Mouse (Mus musculus) right cerebral cortex, postnatal 25 days (tissue): ENCODE results near the gene Nipal4.
A peak's percentile ranks its signal among the peaks of the same experiment; 100 is the strongest.

ENCODE experiments used
- DNase-seq: peaks from one replicate; pipeline ENCODE4 v3.0.0; 2022

Gene Nipal4

DNA sequence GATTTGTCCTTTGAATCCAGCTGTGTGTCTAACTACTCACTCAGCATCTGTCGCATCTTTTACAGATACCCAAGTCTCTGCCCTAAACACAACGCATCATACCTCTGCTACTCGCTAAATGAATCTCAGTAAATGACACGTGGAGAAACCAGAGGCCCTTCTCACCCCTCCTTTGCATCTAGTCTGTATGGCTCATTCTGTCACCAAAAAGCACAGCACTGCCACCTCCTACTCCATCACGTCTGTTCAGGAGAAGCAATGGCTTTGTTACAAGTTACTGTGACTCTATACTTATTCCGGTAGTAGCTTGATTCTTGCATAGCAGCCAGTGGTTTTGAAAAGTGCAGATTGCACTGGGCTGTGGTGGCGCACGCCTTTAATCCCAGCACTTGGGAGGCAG lies 9.4 kb downstream of the Nipal4 start:
- peak; percentile 16 for DNase-seq

DNA sequence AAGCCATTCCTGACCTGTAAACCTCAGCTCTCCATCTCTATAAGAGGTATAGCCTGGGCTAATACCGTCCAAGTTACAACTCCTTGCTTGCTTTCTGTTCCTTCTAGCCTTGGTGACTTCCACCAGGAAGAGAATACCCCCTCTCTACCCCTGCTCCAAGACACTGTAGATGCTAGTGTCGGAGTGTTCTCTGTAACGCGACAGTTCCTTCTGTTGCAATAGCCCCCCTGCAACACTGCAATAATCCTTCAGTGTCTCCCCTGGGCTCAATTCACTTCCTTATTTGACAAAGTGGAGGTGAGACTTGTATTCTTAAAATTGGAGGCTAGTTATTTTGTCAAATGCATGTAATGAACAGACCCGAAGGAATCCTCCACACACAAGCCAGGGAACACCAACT lies 19.7 kb downstream of the Nipal4 start:
- DNase-seq: no peak

DNA sequence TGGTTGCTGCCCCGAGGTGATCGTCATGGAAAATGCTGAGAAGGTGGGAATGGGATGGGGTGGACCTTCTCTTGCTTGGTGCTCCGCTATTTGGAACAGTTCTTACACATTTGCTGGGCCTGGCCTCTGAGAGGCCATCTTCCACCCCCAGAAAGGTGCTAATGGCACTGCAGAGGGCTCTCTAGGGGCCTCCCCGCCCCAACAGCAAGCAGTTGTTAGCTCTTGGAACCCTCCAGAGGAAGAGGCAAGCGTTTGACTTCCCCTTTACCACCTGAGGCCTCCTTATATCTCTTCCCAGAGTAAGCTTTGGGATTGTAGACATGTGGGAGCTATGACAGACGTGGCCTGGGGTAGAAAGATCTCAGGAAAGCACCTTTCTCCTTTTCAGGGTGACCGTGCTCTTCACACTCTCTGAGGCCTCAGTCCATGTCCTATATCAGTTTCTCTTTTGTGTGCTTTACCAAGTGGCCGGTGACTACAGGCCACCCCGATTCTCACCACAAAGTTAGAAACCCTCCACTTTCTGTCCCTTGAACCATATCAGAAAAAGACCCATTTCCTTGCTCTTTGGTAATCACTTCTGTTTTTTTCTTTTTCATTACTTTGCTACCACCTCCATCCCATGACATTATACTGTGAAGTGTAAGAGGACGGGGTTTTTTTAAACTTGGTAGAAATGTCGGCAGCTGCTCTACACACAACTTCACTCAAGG lies 21.0 kb downstream of the Nipal4 start:
- DNase-seq: no peak

DNA sequence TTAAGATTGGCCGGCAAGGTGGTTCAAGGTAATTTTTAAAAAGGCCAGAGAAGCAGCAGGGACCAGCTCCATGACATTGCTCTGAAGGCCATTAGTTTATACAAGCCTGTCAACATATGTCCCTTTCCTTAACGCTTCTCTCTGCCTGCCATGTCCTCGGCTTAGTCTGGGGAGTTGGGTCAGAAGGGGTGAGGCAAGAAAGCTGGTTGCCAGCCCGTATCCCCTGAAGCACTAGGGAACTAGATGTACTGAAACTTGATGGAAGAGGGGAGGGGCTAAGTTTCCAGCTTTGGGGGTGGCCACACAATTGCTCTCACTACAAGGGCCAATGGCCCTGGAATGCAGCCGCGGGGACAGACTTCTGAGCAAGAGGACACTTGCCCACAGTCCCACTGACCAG lies 23.0 kb downstream of the Nipal4 start:
- no peak for DNase-seq

DNA sequence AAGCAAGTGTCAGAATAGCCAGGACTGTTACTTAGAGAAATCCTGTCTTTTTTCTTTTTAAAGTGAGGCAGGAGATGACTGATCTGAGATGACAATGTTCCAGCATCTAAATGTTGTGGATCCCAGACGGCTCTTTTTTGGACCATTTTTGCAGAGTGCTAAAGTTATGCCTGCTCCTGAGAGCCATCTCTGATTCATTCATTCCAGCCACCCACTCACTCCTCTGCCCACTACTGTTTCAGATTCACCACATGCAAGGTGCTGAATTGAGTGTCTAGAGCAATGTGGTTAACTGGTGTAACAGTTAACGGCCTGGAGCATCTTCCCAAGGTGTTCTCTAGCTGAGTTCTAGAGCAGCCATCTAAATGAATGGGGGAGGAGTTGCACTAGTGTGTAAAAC lies 31.4 kb downstream of the Nipal4 start:
- DNase-seq: peak; percentile 74

DNA sequence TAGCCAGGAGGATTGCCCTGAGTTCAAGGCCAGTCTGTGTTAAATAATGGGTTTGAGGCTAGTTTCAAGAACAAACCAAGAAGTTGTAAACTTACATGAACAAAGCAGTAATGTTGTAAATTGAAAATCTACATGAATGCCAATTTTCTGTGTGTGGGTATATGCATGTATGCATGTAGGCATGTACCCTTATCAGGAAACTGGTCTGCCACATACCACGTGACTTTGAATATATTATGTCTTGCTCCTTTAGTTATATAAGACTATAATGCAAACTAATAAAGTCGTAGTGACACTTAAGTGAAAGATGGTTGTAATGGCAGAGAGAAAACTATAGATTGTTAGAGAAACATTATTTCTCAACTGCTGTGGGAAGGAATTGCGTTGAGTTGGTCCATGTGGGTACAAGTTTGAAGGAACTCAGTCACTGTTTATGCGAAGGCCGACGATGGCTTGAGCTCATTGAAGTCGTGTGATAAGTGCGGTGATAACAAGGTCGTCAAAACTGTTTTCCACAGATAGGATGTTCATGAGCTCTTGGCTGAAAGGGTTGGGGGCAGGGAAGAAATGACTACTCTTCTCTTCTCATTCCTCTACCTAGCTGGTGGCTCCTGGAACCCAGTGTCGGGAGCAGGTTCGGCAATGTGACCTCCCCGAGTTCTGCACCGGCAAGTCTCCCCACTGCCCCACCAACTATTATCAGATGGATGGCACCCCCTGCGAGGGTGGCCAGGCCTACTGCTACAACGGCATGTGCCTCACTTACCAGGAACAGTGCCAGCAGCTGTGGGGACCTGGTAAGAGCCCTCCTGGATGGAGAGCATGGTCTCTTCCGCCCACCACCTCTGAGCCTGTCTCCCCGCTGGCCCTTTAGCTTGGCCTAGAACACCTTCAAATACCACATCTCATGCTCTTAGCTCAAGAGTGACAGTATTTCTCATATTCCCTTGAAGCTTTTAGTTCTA lies 35.0 kb downstream of the Nipal4 start:
- DNase-seq: no peak

DNA sequence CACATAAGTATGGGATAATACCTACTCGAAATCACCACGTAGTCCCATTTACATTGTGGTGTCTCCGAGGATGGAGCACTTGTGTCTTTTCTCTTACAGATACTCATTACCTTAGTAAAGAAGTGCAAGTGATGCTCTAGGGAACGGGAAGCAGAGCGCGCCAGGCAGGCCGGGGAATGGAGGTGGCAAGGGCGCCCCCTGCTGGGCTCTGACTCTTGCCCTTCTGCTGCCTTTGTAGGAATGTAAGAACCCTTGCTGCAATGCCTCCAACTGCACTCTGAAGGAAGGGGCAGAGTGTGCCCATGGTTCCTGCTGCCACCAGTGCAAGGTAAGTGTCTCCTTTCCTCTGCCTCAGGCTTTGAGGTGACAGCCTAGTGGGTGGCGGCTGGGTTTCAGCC lies 37.8 kb downstream of the Nipal4 start:
- peak; percentile 44 for DNase-seq

DNA sequence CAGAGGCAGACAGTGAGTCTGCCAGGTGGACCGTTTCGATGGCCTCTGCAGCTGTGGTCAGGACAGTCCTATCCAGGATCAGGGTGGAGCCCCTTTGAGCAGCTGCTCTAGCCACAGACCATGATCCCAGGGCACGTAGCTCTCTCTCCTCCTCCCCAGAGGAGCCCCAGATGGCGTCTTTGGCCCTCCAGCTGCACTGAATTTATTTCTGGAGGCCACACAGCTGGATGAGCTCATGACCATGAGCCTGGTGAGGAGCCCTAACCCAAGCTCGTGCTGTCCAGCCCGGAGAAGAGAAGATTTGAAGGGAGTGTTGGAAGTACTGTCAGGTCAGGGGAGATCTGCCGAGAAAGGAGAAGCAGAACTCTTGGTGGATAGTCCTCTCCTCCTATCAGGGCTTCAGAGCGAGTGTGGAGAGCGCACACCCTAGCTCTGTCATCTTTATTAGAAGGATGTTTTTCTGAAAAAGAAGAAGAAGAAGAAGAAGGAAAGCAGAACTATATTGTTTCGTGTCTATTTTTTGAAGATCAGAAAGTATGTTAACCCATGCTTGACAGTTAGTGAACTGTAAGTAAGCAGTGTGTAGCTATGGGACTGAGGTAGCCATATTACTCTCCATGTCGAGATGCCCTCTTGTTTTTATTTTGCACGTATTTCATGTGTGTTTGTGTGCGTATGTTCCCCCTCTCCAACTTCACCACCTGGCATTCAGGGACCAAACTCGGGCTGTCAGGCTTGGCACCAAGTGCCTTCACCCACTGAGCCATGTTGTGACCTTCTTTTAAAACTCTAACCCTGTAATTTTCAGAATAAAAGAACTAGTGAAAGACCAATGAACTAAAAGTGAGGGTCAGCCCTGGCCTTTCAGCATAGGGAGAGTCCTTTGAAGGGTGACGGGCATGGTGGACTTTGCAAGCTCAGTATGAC lies 38.4 kb downstream of the Nipal4 start:
- DNase-seq: no peak

DNA sequence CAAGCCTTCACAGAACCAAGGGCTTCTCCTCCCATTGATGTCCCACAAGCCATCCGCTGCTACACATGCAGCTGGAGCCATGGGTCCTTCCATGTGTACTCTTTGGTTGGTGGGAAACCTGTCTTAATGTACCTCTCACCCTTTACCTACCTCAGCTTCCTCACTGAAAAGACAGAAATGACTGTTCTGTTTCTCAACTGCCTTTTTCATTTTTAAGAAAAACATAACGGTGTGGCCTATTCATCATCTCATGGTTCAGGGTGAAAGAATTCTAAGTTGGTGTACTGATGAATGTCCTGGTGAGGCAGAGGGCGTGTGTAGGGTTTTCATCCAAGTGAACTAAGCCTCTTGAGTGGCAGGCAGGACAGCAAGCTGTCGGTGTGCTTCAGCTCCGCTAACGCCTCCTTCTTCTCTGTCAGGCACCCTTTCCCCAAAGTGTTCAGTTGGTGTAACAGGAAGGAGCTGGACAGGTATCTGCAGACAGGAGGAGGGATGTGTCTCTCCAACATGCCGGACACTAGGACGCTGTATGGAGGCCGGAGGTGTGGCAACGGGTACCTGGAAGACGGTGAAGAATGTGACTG lies 39.4 kb downstream of the Nipal4 start:
- no peak for DNase-seq

DNA sequence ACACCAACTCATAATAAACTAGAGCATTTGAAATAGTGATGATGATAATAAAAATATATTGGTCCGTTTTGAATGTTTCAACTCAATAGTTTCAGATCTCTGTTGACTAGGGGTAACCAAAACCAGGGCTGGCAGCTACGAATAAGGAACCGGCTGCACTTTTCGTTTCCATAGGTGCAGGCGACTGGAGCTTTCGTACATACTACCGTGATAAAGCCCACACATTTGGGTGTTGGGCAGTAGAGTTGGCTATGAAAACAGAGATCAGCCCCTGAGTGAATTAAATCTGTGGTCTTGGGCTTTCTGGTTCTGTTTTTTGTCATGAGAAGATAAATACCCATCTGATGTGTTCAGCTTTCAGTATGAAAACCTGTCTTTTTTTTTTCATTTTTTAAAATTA lies 40.0 kb downstream of the Nipal4 start:
- no peak for DNase-seq

DNA sequence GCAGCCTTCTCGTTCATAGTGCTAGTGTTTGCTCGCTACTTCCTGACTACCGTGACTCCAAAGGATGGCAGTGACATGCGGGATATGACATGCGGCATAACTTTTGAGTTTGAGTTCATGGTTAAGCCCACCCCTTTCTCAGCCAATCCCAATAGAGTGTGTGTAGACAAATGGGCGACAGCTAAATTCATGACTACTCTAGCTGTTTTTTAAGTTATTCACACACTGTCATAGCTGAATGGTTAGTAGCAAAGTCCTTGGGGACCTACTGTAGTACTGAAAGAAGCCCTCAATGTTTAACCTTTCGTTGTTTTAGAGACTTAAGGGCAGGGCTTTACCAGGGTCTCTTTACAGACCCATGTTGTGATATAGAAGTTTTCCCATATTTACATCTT lies 40.5 kb downstream of the Nipal4 start:
- no peak for DNase-seq

DNA sequence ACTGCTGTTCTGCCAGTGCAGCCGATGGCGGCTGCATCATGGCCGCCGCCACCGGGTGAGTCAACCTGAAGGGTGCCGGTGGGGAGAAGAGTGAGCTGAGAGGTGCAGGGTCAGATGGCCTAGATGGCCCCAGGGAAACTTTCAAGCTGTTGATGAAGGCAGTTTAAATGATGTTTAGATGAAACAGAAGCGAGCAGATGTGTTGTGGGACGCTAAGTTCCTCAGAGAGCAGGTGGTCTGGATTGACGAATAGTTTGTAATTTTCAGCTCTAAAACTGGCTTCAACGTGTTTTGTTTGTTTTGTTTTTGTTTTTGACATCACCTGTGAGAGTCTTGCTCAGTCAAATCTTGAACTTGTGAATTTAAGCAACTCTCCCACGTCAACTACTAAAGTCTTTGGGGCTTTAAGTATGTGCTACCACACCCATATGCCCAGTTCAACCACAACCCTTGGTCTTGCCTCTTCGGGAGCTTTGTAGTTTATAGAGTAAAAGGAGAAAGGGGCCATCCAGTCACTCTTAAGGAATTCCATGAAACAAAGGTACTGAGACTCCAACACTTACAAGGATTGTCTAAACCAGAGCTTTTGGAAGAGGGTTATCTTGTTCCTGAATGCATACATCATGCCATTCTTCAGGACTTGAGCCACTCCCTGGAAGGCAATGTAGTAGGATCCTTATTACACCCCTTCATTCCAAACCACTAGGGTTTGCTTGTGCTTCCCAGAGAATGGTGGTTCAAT lies 41.0 kb downstream of the Nipal4 start:
- no peak for DNase-seq

DNA sequence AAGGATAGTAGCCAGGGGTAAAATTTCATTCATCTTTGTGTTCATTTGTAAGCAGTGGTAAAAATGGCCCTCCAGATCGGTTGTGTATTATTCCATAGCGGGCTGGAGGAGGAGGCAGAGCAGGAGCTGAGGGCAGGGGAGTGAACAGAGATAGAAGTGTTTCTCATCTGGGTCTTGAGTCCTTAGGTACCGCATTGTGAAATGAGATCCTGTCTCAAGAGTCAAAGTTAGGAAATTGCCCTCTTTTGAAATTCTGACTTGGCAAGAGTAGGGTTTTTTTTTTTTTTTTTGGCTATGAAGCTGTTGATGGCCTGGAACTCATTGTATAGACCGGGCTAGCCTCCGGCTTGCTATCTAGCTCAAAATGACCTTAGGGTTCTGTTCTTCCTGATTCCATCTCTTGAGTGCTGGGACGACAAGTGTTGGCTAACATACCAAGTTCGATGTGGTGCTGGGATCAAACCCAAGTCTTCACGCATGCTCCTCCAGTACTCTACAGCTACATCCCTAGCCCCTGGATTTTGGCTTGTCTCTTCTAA lies 42.9 kb downstream of the Nipal4 start:
- DNase-seq: no peak

DNA sequence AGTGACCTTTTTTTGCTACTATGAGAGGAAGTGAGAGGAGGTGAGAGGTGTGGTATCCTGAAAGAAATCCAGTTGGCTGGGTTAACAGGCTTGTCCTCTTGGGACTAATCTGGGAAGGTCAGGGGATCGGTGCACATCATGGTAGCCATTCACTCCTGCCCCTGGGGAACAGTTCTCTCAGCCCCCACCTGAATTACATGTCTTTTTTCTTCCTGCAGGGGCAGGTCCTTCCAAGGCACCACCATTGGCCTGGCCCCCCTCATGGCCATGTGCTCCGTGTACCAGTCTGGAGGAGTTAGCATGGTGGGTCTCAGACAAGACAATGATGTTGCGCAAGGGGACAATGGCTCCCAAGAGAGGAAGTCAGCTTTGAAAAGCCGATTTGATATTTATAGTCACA lies 43.4 kb downstream of the Nipal4 start:
- DNase-seq: no peak

DNA sequence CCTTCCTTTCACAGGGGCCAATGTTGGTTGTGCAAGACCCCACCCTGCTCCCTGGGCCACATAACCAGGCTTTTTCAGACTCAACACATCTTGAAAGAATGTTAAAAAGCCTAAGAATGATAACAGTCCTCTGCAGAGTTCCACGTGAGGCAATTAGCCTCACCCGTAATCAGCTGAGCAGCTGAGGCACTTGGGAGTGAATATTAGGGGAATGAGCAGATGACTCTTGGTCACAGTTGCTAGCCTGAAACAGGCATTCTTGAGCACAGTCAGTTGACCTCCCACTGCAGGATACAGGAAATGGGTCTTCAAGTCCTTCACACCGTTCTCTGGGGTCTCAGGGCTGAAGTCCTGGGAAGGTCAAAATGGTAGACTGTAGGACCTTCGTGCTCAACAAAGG lies 44.6 kb downstream of the Nipal4 start:
- DNase-seq: no peak

DNA sequence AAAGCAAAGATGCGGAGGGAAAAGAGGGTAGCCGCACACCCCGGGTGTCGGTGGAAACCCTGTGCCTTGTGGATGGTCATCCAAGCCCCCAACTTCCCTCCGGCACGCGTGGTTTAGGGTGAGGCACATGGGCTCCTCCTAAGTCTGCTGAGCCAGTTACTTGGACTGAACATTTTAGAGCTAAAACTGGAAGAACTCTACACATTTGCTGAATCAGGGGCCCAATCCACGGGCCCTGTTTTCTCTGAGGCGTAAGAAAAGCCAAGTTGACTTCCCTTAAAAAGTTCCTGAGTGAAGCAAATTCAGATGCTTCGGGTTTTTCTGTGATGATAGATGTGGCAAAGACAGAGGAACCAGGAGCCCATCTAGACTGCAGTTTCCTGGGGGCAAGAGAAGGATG lies 46.2 kb downstream of the Nipal4 start:
- no peak for DNase-seq

DNA sequence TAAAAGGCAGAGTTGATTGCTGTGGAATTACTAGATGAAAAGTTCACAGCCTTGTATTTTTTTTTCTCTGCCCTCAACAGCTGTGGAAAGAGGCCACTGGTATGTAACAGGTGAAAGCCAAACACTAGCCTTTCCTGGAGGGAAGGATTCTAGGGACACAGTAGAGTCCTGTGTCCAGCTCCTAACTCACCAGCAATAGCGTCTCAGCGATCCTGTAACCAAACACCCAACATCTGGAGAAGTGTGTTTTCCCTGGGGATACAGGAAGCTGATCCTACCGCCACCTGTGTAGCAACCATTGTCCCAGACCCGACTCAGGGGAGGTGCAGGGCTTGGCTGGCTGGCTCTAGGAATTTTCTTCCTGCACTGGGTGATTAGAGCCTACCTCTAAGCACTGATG lies 46.7 kb downstream of the Nipal4 start:
- DNase-seq: no peak

DNA sequence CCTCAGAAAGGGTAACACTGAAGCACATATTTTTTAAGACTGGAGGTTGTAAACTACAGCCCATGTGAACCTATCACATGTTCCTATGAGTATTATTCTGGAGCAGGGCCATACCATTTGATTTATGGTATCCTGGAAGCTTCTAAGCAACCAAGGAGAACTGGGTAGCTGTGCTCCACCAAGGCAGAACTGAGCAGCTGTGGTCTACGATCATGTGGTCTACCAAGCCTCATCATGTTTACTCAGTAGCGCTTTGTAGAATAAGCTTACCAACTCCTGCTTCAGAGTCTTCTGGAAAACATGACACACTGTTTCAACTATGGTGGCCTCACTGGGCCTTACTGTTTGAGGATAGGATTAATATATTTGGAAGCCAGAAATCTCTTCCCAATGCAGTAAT lies 49.8 kb downstream of the Nipal4 start:
- no peak for DNase-seq

DNA sequence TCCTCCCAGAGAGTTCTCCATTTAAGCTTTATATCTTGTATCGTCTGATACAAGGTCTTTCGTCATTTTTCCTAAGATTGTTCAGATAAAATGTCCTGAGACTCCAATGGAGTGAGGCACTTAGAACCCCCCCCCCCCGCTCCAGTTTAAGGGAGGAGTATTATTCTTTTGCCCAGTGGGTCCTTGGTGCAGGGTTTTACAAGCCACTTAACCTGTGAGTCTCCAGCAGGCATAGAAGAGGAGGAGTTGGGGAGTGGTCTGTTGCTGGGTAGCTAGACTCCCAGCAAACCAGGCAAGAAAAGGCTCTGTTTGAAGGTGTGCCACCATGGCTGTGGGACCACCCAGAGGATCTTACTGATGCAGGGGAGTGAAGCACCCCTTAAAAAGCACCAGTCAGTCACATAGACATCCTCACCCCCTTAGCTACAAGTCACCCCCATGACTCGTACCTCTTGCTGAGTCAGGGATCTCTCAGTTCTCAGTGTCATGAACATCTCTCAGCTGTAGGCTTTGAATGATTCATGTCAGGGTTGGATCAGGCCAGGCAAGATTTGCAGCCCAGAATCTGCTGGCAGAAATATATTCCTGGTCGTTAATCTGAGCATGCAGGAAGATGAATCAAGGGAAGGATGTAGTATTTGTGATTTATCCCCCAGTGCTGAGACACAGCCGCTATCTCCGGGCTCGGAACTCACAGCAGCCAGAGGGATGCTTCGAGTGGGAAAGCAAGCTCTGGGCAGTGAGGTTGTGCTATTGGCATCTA lies 50.7 kb downstream of the Nipal4 start:
- no peak for DNase-seq

DNA sequence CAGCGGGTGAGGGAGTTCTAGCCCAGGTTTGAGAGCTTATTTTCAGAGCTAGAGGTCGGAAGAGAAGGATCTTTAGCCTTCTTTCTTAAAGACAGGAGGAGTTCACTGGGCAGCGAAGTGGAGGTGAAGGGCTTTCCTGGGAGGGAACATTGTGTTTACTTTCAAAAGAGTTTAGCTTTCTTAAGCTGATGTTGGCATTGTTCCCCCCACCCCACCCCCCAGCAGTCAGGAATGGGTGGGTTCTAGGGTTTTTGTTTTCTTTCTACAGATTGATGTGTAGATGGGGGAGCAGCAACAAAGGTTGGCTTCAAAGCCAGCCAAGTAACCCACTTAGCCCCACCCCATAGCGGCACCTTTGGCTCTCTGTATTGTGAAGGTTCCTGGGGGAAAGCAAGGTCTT lies 51.3 kb downstream of the Nipal4 start:
- DNase-seq: no peak

DNA sequence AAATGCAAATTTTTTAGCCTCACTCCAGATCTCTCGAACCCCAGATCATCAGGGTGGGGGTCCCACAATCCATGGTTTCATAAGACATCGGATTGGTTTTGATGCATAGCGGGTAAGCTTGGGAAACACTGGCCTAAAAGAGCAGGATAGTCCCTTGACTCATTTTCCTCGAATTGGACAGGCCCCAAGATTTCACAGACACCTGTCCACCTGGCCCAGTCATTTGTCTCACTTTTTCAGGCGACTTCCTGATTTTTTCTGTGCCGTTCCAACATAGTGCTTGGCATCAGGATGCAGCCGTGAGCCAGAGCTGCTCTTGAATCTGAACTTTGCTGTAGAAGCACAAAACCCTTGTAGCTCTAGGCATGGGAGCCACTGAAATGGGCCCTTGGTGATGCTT lies 52.1 kb downstream of the Nipal4 start:
- DNase-seq: no peak
